Mouse (Mus musculus) layer of hippocampus, adult 11-12 months (tissue): ENCODE data around the gene Gm3095.
"Not testable (repeated sequence)": the region's sequence is repeated elsewhere in the genome, so short reads cannot be mapped to it uniquely, and the experiment has no call there.

Experiments used
- DNase-seq: peaks from one replicate; pipeline ENCODE4 v3.0.0; 2022; ENCODE audit warnings: low spot score

Gene Gm3095

GRCm38 (mm10) chr14:3963247-3963646, at the start of gene Gm3095:
Gene Gm3095 (plus strand): TSS chr14:3963547.
- DNase-seq = not testable (repeated sequence)

DNA sequence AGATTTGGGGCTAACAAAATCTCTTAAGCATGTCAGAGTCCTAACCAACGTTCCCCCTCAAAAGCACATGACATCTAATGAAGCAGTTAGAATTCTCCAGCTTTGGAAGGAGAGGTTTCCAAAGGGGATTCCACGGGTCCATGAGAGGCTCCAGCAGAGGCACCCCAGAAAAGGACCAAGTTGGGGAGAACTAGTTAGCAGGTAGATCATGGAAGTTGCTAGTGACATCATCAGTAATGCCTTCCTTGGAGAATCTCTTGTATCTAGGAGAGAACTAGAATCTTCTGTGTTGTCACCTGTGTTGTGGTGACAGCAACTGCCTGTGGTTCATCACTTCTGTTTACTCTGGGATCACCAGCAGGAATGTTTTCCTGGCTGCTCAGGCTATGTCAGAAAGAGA, 31.9 kb upstream of the Gm3095 start, which contains the start of gene Gm3029:
Gm3029 (plus strand) TSS at position 301 of the 400 bp plus-strand sequence.
- DNase-seq = not testable (repeated sequence)

- DNase-seq = not testable (repeated sequence)
Measured at GRCm38 (mm10) chr14:3998094-3998493, 34.7 kb downstream of the Gm3095 start, which contains the start of gene Gm3099. Gene Gm3099 (plus strand): TSS chr14:3998394.
